8 mouse cellular contexts compared by ENCODE assay signal in the genomic region with DNA sequence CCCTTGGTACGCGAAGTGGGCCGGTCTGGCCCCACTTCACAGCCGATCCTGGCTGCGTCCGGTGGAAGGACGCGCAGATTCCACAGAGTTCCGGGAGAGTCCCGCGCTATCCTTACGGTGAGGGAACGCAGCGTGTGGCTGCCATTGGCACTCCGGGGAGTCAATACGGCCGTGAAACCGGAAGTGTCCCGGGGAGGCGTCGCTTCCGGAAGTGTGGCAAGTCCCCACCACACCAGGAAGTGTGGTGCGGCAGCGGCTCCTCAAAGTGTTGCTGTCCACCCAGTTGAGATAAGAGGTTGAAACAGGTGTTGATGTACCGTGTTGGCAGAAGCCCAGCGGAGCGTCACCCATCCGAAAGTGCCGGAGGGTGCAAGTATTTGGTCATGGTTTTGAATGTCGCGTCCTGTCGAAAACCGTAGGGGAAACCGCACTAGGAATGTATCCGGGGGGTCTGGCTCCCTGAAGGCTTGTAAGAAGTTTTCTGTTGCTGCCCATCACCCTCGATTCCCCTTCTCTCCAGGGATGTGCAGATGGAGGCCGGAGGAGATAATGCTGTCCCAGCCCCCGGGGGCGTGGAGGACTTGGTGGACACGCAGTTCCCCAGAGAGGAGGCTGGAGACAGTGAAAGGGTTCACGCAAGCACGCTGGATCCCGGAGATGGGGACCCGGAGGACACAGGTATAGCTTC. TPM values are rescaled to one million over a fixed set of nuclear protein-coding genes. Genes with fewer than 3 reads are reported as not detected.
DNase-seq lines count a peak whose midpoint lies in the region; ATAC-seq and TF ChIP-seq lines count a peak whose summit lies in the region.

No protein-coding gene starts in this region.

- no peak for TF ChIP-seq CTCF in lung, adult 2 months (IDR thresholded peaks at IDR 0.05; ENCODE audit: insufficient read depth, low read length)

- H3K9me3 ChIP-seq in erythroblast, embryonic 14.5 days (ENCODE audit: control insufficient read depth, low read length): no peaks in the 10 kb centered on the region
- no peaks in the 10 kb centered on the region for H3K9me3 ChIP-seq in limb, embryonic 10.5 days (replicated peaks)
- no peaks in the 10 kb centered on the region for H3K9me3 ChIP-seq in midbrain, embryonic 13.5 days

- 1% methylated on average over 44 of the region's 44 CpGs for WGBS in lung, adult 2 months
- 1% methylated on average over 44 of the region's 44 CpGs for WGBS in limb, embryonic 10.5 days
- 1% methylated on average over 44 of the region's 44 CpGs for WGBS in midbrain, embryonic 13.5 days

- peaks cover 11% of the 10 kb centered on the region for H3K4me1 ChIP-seq in lung, adult 2 months (ENCODE audit: control insufficient read depth, insufficient read depth, low read length)
- H3K4me1 ChIP-seq in erythroblast, embryonic 14.5 days (ENCODE audit: control insufficient read depth): peaks cover 27% of the 10 kb centered on the region
- H3K4me1 ChIP-seq in limb, embryonic 10.5 days: peaks cover 17% of the 10 kb centered on the region
- H3K4me1 ChIP-seq in midbrain, embryonic 13.5 days (replicated peaks): peaks cover 21% of the 10 kb centered on the region

- peak overlapping the region; percentile 89 for H3K4me3 ChIP-seq in lung, adult 2 months (replicated peaks; ENCODE audit: extremely low read depth, low read depth, low read length)
- peak overlapping the region; percentile 88 for H3K4me3 ChIP-seq in erythroblast, embryonic 14.5 days (replicated peaks)
- peak overlapping the region; percentile 73 for H3K4me3 ChIP-seq in limb, embryonic 10.5 days
- H3K4me3 ChIP-seq in midbrain, embryonic 13.5 days (replicated peaks): peak overlapping the region; percentile 75

- peaks cover 32% of the 10 kb centered on the region for H3K36me3 ChIP-seq in erythroblast, embryonic 14.5 days (ENCODE audit: control insufficient read depth)
- H3K36me3 ChIP-seq in limb, embryonic 10.5 days: peaks cover 31% of the 10 kb centered on the region
- H3K36me3 ChIP-seq in midbrain, embryonic 13.5 days: peaks cover 31% of the 10 kb centered on the region

- no peaks in the 10 kb centered on the region for H3K27me3 ChIP-seq in erythroblast, embryonic 14.5 days (ENCODE audit: control insufficient read depth)
- H3K27me3 ChIP-seq in limb, embryonic 10.5 days (ENCODE audit: low read depth, poor library complexity, severe bottlenecking): no peaks in the 10 kb centered on the region
- no peaks in the 10 kb centered on the region for H3K27me3 ChIP-seq in midbrain, embryonic 13.5 days

- peak; percentile 74 for ATAC-seq in midbrain, embryonic 13.5 days

- peak overlapping the region; percentile 100 for H3K4me2 ChIP-seq in midbrain, embryonic 13.5 days (replicated peaks)

- H3K27ac ChIP-seq in limb, embryonic 10.5 days: peak overlapping the region; percentile 90
- H3K27ac ChIP-seq in midbrain, embryonic 13.5 days: peak overlapping the region; percentile 93

- TF ChIP-seq POLR2A in lung, adult 2 months (IDR thresholded peaks at IDR 0.05; ENCODE audit: borderline replicate concordance, extremely low read depth, low read depth, low read length): peak; percentile 88

- DNase-seq in lung, adult 2 months: no peak
- no peak for DNase-seq in lung, postnatal 25 days (ENCODE audit: low spot score)
- peak; percentile 93 for DNase-seq in T-cell, adult 2 months (ENCODE audit: low spot score)
- peak; percentile 95 for DNase-seq in limb, embryonic 10.5 days (ENCODE audit: low spot score)
- DNase-seq in adipocyte (ENCODE audit: low spot score): no peak
- no peak for DNase-seq in cerebellum, adult 8-10 months

- peak overlapping the region; percentile 72 for H3K9ac ChIP-seq in midbrain, embryonic 13.5 days (replicated peaks)

RNA-seq across cellular contexts. Expression of a gene that starts 0.3 kb away (rescaled TPM):
- 9.5 and 10.9 TPM in 2 replicates for polyA plus RNA-seq in lung, adult 2 months (2012; rRNA removed)
- 0.31 and 0.34 TPM in 2 replicates for polyA plus RNA-seq in erythroblast, embryonic 14.5 days (2012)
- 7.4 and 7.7 TPM in 2 replicates for polyA plus RNA-seq in limb, embryonic 10.5 days (2016; fragmentation: Nextera tagmentation; extraction: Ambion mirVana)
- polyA plus RNA-seq in midbrain, embryonic 13.5 days (2015; fragmentation: Nextera tagmentation; extraction: Ambion mirVana): 11.4 and 12.3 TPM in 2 replicates

RNA-seq across cellular contexts. Expression of a gene that starts 7.3 kb away (rescaled TPM):
- polyA plus RNA-seq in lung, adult 2 months (2012; rRNA removed): 0.18 TPM in 1 of 2 replicates, not detected in the other
- polyA plus RNA-seq in erythroblast, embryonic 14.5 days (2012): not detected in 2 replicates
- not detected in 2 replicates for polyA plus RNA-seq in limb, embryonic 10.5 days (2016; fragmentation: Nextera tagmentation; extraction: Ambion mirVana)
- polyA plus RNA-seq in midbrain, embryonic 13.5 days (2015; fragmentation: Nextera tagmentation; extraction: Ambion mirVana): 0.23 TPM in 1 of 2 replicates, not detected in the other

Comparison
In these comparisons a context has a peak if more than half of its experiments do, and no peak if none do; other contexts are left out.
1. DNase-seq: peak in T-cell, adult 2 months (single experiment) and limb, embryonic 10.5 days (single experiment); none in lung, adult 2 months (single experiment), lung, postnatal 25 days (single experiment), adipocyte (single experiment) and cerebellum, adult 8-10 months (single experiment).
2. Peak in every context shown above with its lines, with median percentiles within 50 percentile points of each other: H3K4me3 ChIP-seq.